Mouse (Mus musculus) small intestine, adult 2 months (tissue): ENCODE data around the gene Ptprj.

Source experiments
- CTCF ChIP-seq: fragments of 200-500 bp; IDR thresholded peaks from 2 replicates; pipeline ENCODE4 v1.5.1; 2012; ENCODE audit warnings: low read depth, mild to moderate bottlenecking, control low read depth, inconsistent platforms, low read length, moderate library complexity, mixed read lengths; ENCODE audit not compliant: insufficient replicate concordance, insufficient read length; ENCODE audit errors: extremely low read depth
- POLR2A ChIP-seq: fragments of 200-500 bp; IDR thresholded peaks from 2 replicates; pipeline ENCODE4 v1.6.1; 2012; ENCODE audit warnings: low read depth, mild to moderate bottlenecking, control low read depth, inconsistent platforms, low read length, moderate library complexity

- TF ChIP-seq POLR2A (no peak), CTCF (no peak)
These were observed 91.5 kb downstream of the Ptprj start for GRCm38 (mm10) chr2:90488690-90489590.
